Mouse (Mus musculus) testis, adult 2 months (tissue): ENCODE results near the gene Tmem87b. TPM values are rescaled to one million over a fixed set of nuclear protein-coding genes. Genes with fewer than 3 reads are reported as not detected.
A peak's percentile ranks its signal among the peaks of the same experiment; 100 is the strongest.

ENCODE experiments used
- H3K27ac ChIP-seq: fragments of 200-500 bp; 2 replicates; pipeline ENCODE4 v1.5.1; 2012; ENCODE audit warnings: low read depth, low read length; ENCODE audit not compliant: control insufficient read depth, insufficient read depth
- H3K27me3 ChIP-seq: fragments of 200-500 bp; 2 replicates; pipeline ENCODE4 v1.6.1; 2012; ENCODE audit warnings: mild to moderate bottlenecking, low read length, moderate library complexity; ENCODE audit not compliant: control insufficient read depth, insufficient read depth
- H3K36me3 ChIP-seq: fragments of 200-500 bp; 2 replicates; pipeline ENCODE4 v1.6.1; 2012; ENCODE audit warnings: mild to moderate bottlenecking, low read length; ENCODE audit not compliant: control insufficient read depth, insufficient read depth
- H3K4me1 ChIP-seq: fragments of 200-500 bp; 2 replicates; pipeline ENCODE4 v1.6.1; 2012; ENCODE audit warnings: low read length; ENCODE audit not compliant: control insufficient read depth, insufficient read depth
- H3K4me3 ChIP-seq: fragments of 200-500 bp; 2 replicates; pipeline ENCODE4 v1.5.1; 2012; ENCODE audit warnings: low read depth, mild to moderate bottlenecking, low read length, moderate library complexity, mixed read lengths; ENCODE audit not compliant: control insufficient read depth
- CTCF ChIP-seq: fragments of 200-500 bp; IDR thresholded peaks from 2 replicates; pipeline ENCODE4 v1.5.1; 2012; ENCODE audit warnings: low read depth, mild to moderate bottlenecking, inconsistent platforms, low read length, moderate library complexity; ENCODE audit not compliant: control insufficient read depth, insufficient read depth, insufficient replicate concordance
- POLR2A ChIP-seq: fragments of 200-500 bp; IDR thresholded peaks from 2 replicates; pipeline ENCODE4 v1.6.1; 2012; ENCODE audit warnings: low read depth, mild to moderate bottlenecking, inconsistent platforms, low read length, moderate library complexity; ENCODE audit not compliant: control insufficient read depth
- polyA plus RNA-seq: library from polyadenylated mRNA; depleted of rRNA; stranded (reverse); fragments of >200 nt; gene quantifications from 2 replicates; pipeline ENCODE4 v1.2.3, GENCODE M21; 2012

Gene Tmem87b
- polyA plus RNA-seq, 1 experiment = 6.5 TPM

DNA sequence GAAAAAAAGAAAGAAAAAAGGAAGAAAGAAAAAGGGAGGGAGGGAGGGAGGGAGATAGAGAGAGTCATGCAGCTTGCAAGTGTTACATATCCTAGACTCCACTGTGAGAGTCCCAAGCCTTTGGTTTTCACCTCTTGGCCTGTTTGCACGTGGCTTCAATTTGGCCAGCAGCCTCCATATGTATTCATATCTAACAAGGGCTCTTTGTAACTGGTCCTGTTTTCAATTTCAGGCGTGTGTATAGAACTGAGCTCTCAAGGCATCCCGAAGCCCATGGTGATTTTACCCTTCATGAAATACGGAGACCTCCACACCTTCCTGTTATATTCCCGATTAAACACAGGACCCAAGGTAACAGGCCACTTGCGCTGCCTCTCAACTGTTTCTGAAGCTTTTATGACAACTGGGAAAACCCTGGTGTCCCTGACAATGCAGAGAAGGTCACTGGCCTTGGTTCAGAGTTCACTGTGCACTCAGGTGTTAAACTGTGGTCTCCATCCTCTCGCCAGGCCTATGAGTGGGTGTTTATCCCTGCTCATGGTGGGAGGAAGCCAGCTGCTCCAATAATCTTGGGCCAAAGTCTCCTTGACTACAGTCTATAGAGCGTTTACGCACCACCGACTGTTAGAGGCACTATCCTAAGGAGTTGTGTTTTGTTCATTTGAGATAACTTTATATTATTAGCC is 34.1 kb upstream of the Tmem87b start:
- Histone ChIP-seq H3K36me3 (no peaks in the 10 kb centered on the region), H3K27me3 (no peaks in the 10 kb centered on the region), H3K4me1 (no peaks in the 10 kb centered on the region), H3K27ac (no peak overlapping the region), H3K4me3 (no peak overlapping the region)
- TF ChIP-seq POLR2A (no peak), CTCF (no peak)

DNA sequence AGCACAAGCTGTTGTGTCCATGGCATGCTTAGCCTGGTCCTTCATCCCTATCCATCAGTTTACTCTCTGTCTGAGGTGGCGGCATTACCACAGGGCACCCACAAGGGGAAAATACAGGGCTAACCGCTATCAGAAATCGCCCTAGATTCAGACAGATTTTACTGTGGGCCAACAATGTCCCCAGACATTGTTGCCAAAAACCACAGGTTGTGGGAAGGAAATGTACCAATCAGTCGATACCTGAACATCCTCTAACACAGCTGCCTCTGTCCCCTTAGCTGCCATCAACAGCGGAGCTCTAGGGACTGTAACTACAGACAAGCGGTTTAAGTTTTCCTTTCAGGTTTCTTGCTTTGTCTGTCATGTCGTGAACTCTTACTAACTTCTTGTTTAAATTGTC is 33.1 kb upstream of the Tmem87b start:
- Histone ChIP-seq H3K36me3 (no peaks in the 10 kb centered on the region), H3K4me3 (no peak overlapping the region)

DNA sequence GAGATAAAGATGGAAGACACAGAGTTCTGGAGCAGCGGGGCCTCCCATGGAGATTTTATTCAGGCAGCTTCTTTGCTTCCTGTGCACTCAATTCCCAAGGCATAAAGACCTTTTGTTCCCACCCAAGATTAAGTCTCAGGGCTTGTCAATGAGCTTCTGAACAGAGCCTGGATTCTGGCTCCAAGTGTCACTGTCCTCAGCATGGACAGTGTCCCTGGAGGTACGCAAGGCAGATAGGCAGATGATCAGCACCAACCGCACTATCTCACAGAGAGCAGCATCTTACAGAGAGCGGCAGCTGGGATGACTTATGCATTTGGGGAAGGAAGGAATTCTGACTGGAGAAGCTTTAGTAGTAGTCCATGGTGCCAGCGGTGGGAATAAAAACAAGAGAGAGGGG is 31.6 kb upstream of the Tmem87b start:
- no peak overlapping the region for H3K27ac ChIP-seq
- no peaks in the 10 kb centered on the region for H3K4me1 ChIP-seq
- H3K4me3 ChIP-seq = no peak overlapping the region
- H3K27me3 ChIP-seq = no peaks in the 10 kb centered on the region
- no peak for TF ChIP-seq POLR2A
- TF ChIP-seq CTCF = no peak
- no peaks in the 10 kb centered on the region for H3K36me3 ChIP-seq

More for the DNA sequence above, 33.1 kb upstream of the Tmem87b start:
- Histone ChIP-seq H3K4me1 (no peaks in the 10 kb centered on the region), H3K27ac (peak overlapping the region; percentile 5; the same call in 1 of the 2 replicates), H3K27me3 (no peaks in the 10 kb centered on the region)
- no peak for TF ChIP-seq POLR2A
- TF ChIP-seq CTCF = no peak

DNA sequence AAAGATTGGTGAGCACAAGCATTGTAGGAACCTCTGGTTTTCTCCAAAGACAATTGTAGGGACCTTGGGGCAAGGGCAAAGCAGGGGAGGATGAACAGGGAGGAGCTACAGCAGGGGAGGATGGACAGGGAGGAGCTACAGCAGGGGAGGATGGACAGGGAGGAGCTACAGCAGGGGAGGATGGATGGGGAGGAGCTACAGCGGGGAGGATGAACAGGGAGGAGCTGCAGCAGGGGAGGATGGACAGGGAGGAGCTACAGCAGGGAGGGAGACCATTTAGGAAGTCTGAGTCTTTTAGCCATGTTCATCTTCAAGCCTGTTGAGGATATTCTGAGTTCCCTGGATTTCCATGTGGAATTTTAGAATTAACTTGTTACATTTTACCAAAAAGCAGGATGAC is 31.1 kb upstream of the Tmem87b start:
- Histone ChIP-seq H3K4me1 (no peaks in the 10 kb centered on the region), H3K4me3 (no peak overlapping the region), H3K36me3 (no peaks in the 10 kb centered on the region), H3K27me3 (no peaks in the 10 kb centered on the region), H3K27ac (no peak overlapping the region)
- no peak for TF ChIP-seq CTCF
- TF ChIP-seq POLR2A = no peak

DNA sequence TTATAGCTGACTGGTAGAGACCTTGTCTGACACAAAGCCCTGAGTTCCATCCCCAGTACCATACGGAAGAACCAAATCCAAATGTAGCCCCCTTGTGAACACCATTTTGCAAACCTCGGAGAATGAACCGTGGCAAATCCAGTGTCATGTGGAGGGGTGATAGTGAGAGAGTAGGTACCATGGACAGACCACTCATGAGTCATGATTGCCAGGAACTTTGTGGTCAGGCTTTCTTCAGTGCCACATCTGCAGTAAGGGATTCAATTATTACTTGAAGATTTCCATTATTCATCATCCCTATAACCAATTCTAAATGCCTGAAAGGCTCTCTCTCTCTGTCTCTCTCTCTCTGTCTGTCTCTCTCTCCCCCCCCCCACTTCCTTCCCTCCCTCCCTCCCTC is 30.1 kb upstream of the Tmem87b start:
- no peak for TF ChIP-seq POLR2A
- TF ChIP-seq CTCF = no peak
- H3K4me1 ChIP-seq = no peaks in the 10 kb centered on the region
- no peak overlapping the region for H3K27ac ChIP-seq
- H3K36me3 ChIP-seq = no peaks in the 10 kb centered on the region
- no peaks in the 10 kb centered on the region for H3K27me3 ChIP-seq
- H3K4me3 ChIP-seq = no peak overlapping the region

DNA sequence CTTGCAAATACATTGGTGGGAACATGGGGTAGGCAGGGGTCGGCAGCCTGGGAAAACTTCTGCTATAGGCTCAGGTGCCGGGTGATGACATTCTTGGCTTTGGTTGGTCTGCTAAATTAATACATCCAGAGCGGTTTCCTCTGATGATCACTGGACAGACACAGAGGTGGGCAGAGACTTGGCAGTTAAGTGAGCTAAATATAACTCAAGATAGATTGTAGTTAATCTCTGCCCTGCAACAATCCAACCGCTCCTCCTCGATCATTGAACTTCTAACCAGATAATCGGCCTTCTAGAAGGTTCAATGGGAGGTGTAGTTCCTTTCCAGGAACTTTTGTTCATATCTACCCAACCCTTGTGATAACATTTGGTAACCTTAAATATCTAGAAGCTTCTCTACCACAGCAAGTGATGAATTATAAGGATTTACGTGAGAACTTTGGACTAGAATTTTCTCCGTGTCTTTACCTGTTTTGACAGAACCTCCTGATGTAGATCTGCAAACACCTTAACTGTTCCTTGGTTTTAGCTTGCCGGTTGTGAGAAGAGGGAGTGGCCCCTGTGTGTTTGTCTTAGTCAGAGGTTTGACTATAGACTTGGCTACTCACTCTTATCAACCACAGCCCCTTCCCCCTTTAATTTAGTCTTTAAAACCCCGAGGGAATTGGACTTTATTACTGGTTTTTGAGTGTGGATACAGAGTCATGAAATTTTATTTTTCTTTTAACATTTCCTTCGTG is 26.9 kb upstream of the Tmem87b start:
- Histone ChIP-seq H3K4me3 (no peak overlapping the region), H3K4me1 (no peaks in the 10 kb centered on the region), H3K27me3 (no peaks in the 10 kb centered on the region), H3K27ac (no peak overlapping the region), H3K36me3 (no peaks in the 10 kb centered on the region)
- TF ChIP-seq CTCF = no peak
- no peak for TF ChIP-seq POLR2A

DNA sequence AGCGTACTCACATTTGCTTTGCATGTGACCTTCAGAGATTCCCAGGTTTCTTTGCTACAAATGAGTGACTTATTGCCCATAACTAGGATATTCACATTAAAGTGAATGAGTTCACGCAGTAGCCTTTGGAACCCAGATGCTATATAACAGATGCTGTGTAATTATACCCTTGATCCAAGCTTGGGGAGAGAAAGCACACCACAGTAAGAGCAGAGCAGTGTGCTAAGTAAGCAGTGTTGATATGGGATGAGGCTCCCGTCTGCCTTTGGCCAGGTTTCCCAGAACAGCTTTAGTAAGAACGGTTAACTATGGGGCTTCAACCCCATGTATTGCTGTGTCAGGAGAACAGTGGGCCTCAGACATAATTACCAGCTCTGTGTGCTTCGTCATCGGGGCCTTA is 24.0 kb upstream of the Tmem87b start:
- Histone ChIP-seq H3K4me1 (no peaks in the 10 kb centered on the region), H3K36me3 (no peaks in the 10 kb centered on the region), H3K27ac (no peak overlapping the region), H3K27me3 (no peaks in the 10 kb centered on the region), H3K4me3 (no peak overlapping the region)
- no peak for TF ChIP-seq POLR2A
- TF ChIP-seq CTCF = no peak
